Mouse (Mus musculus) testis, adult 2 months (tissue): ENCODE results near the gene Gse1.

Experiments used
- CTCF ChIP-seq: fragments of 200-500 bp; IDR thresholded peaks from 2 replicates; pipeline ENCODE4 v1.5.1; 2012; ENCODE audit warnings: low read depth, mild to moderate bottlenecking, inconsistent platforms, low read length, moderate library complexity; ENCODE audit not compliant: control insufficient read depth, insufficient read depth, insufficient replicate concordance
- POLR2A ChIP-seq: fragments of 200-500 bp; IDR thresholded peaks from 2 replicates; pipeline ENCODE4 v1.6.1; 2012; ENCODE audit warnings: low read depth, mild to moderate bottlenecking, inconsistent platforms, low read length, moderate library complexity; ENCODE audit not compliant: control insufficient read depth

- no peak for TF ChIP-seq CTCF
- no peak for TF ChIP-seq POLR2A
These were observed 148.0 kb downstream of the Gse1 start for GRCm38 (mm10) chr8:120376215-120376614.
